Mouse (Mus musculus): Measurements from ENCODE around the gene Gm9903. TPM values are rescaled to one million over a fixed set of nuclear protein-coding genes. Genes with fewer than 3 reads are reported as not detected.

The Gm9903 gene
- polyA plus RNA-seq, 1 experiment from 2014 or later: 0.44 TPM

DNA sequence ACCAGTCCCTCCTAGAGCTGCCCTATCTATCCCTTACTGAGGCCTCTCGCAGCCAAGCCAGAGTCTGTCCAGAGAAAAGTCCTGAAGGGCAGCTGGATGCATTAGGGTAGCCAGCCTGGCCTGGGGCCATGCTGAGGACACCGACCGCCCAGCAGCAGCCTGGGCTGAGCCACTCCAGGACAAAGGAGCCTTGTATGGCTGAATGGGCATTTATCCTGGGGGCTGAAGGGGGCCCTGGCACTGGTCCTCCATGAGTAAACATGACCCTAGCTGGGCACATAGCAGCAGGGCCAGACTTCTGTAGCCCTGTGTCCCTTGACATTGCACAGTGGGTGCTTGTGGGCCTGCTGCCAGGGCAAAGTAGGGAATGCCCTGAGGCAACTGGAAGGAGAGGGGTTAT, 44.7 kb downstream of the Gm9903 start:
- Histone ChIP-seq H3K27me3 (ENCODE audit: control insufficient read depth, insufficient read depth, low read length) (no peaks in the 10 kb centered on the region), H3K4me3 (ENCODE audit: low read depth, low read length) (no peak overlapping the region), H3K9ac (ENCODE audit: low read length) (no peak overlapping the region), H3K9me3 (ENCODE audit: control insufficient read depth, low read length) (no peaks in the 10 kb centered on the region), H3K4me1 (ENCODE audit: control insufficient read depth, insufficient read depth, low read length) (no peaks in the 10 kb centered on the region), H3K4me2 (no peak overlapping the region), H3K27ac (ENCODE audit: low read depth, low read length) (peak overlapping the region; percentile 12; the same call in 1 of the 2 replicates), H3K36me3 (ENCODE audit: control insufficient read depth, insufficient read depth, low read length) (peaks cover 16% of the 10 kb centered on the region)
- ATAC-seq (ENCODE audit: low FRiP score) (no peak), DNase-seq (ENCODE audit: low spot score, missing footprints) (no peak)
- 88% methylated on average over 3 of the region's 3 CpGs for WGBS

DNA sequence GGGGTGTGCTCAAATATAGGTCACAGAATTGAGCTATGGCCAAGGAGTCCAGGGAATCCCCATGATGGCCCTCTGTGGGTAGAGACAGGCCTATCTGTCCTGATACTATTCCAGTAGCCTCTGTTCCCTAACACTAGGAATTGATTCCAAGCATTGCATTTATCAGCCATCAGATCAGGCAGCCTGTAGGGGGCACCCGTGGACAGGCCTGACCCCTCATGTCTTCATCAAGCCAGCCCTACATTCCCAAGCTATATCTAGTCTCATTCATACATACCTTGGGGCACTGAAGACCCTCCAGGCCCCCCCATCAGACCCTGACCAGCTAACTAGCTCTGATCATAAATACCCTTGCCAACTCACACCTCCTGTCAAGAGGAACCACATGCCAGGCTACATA, 46.2 kb downstream of the Gm9903 start:
- no peaks in the 10 kb centered on the region for H3K9me3 ChIP-seq (ENCODE audit: control insufficient read depth, low read length)
- H3K27ac ChIP-seq (ENCODE audit: low read depth, low read length): no peak overlapping the region
- H3K4me1 ChIP-seq (ENCODE audit: control insufficient read depth, insufficient read depth, low read length): no peaks in the 10 kb centered on the region
- WGBS: 0% methylated on average over 1 of the region's 1 CpGs
- peaks cover 11% of the 10 kb centered on the region for H3K36me3 ChIP-seq (ENCODE audit: control insufficient read depth, insufficient read depth, low read length)
- DNase-seq (ENCODE audit: low spot score, missing footprints) (peak; percentile 94), ATAC-seq (ENCODE audit: low FRiP score) (peak; percentile 55; the same call in 1 of the 2 replicates)
- H3K4me3 ChIP-seq (ENCODE audit: low read depth, low read length): no peak overlapping the region
- H3K9ac ChIP-seq (ENCODE audit: low read length): no peak overlapping the region
- no peaks in the 10 kb centered on the region for H3K27me3 ChIP-seq (ENCODE audit: control insufficient read depth, insufficient read depth, low read length)
- no peak overlapping the region for H3K4me2 ChIP-seq

DNA sequence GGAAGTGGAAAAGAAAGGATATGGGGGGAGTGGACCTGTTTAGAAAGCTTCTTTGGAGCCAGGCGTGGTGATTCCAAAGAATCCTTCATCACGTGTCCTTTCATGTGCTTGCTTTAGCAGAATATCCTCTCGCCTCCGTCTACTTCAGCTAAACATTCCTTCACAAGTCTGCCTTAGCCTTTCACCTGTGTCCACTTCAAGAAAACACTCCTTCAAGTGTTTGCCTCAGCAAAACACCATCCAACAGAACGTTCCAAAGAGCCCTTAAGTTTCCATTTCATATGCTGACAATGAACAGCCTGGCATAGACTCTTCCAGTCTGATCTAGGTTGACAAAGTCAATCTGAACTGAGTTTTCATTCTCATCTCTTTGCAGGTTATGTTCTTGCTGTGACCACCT, 48.5 kb downstream of the Gm9903 start:
- Histone ChIP-seq H3K9ac (ENCODE audit: low read length) (no peak overlapping the region), H3K4me1 (ENCODE audit: control insufficient read depth, insufficient read depth, low read length) (no peaks in the 10 kb centered on the region), H3K27me3 (ENCODE audit: control insufficient read depth, insufficient read depth, low read length) (no peaks in the 10 kb centered on the region), H3K4me2 (no peak overlapping the region), H3K4me3 (ENCODE audit: low read depth, low read length) (no peak overlapping the region), H3K36me3 (ENCODE audit: control insufficient read depth, insufficient read depth, low read length) (no peaks in the 10 kb centered on the region), H3K9me3 (ENCODE audit: control insufficient read depth, low read length) (no peaks in the 10 kb centered on the region), H3K27ac (ENCODE audit: low read depth, low read length) (no peak overlapping the region)
- 90% methylated on average over 5 of the region's 5 CpGs for WGBS
- DNase-seq (ENCODE audit: low spot score, missing footprints) (no peak), ATAC-seq (ENCODE audit: low FRiP score) (no peak)

DNA sequence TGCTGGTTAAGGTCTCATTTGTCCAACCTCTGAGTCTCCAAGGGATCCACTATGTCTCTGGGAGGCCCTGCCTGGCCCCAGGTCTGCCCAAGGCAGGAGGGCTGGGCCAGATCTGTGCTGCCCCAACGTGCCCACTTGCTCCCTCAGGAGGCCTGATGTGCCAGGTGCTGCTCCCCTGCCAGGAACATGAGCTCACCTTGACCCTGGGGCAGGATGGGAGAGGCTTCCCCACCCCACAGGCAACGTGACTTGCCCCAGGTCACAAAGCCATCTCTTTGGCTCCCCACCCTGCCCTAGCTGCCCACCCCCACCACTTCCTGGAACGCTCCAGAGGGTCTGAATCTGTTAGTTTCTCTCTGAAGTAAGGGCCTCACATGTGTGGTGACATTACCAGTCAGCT, 51.3 kb downstream of the Gm9903 start:
- Histone ChIP-seq H3K36me3 (ENCODE audit: control insufficient read depth, insufficient read depth, low read length) (no peaks in the 10 kb centered on the region), H3K4me2 (no peak overlapping the region), H3K27ac (ENCODE audit: low read depth, low read length) (no peak overlapping the region), H3K9ac (ENCODE audit: low read length) (no peak overlapping the region), H3K27me3 (ENCODE audit: control insufficient read depth, insufficient read depth, low read length) (peaks cover 7% of the 10 kb centered on the region), H3K9me3 (ENCODE audit: control insufficient read depth, low read length) (no peaks in the 10 kb centered on the region), H3K4me1 (ENCODE audit: control insufficient read depth, insufficient read depth, low read length) (0 out of 2 replicates have a peak, but pooled peaks cover 2% of the 10 kb centered on the region), H3K4me3 (ENCODE audit: low read depth, low read length) (no peak overlapping the region)
- WGBS: 74% methylated on average over 3 of the region's 3 CpGs
- DNase-seq (ENCODE audit: low spot score, missing footprints) (no peak), ATAC-seq (ENCODE audit: low FRiP score) (no peak)

Other genes with a start within 250 kb of the Gm9903 start
- gene Nkx1-1, start 195.9 kb upstream of the Gm9903 start, polyA plus RNA-seq (2014; fragmentation: Nextera tagmentation; extraction: Ambion mirVana): 0.40 and 0.48 TPM in 2 replicates
- 57.5 and 64.4 TPM in 2 replicates for gene Fam53a, start 290 bp upstream of the Gm9903 start, polyA plus RNA-seq (2014; fragmentation: Nextera tagmentation; extraction: Ambion mirVana)
- gene Slbp, start 22.6 kb downstream of the Gm9903 start, polyA plus RNA-seq (2014; fragmentation: Nextera tagmentation; extraction: Ambion mirVana): 304 and 334 TPM in 2 replicates
- 277 and 307 TPM in 2 replicates for gene Tacc3, start 28.2 kb downstream of the Gm9903 start, polyA plus RNA-seq (2014; fragmentation: Nextera tagmentation; extraction: Ambion mirVana)
- 36.0 and 37.4 TPM in 2 replicates for gene Tmem129, start 28.5 kb downstream of the Gm9903 start, polyA plus RNA-seq (2014; fragmentation: Nextera tagmentation; extraction: Ambion mirVana)
- gene Fgfr3, start 91.7 kb downstream of the Gm9903 start, polyA plus RNA-seq (2014; fragmentation: Nextera tagmentation; extraction: Ambion mirVana): 61.8 and 68.0 TPM in 2 replicates
- 38.0 and 49.3 TPM in 2 replicates for gene Letm1, start 152.9 kb downstream of the Gm9903 start, polyA plus RNA-seq (2014; fragmentation: Nextera tagmentation; extraction: Ambion mirVana)
- 115 and 117 TPM in 2 replicates for gene Nsd2, start 190.8 kb downstream of the Gm9903 start, polyA plus RNA-seq (2014; fragmentation: Nextera tagmentation; extraction: Ambion mirVana)